Mouse (Mus musculus): ENCODE measurements around the gene Dctn5. TPM values are rescaled to one million over a fixed set of nuclear protein-coding genes. Genes with fewer than 3 reads are reported as not detected.

Gene Dctn5
- polyA plus RNA-seq, 1 experiment = not detected

DNA sequence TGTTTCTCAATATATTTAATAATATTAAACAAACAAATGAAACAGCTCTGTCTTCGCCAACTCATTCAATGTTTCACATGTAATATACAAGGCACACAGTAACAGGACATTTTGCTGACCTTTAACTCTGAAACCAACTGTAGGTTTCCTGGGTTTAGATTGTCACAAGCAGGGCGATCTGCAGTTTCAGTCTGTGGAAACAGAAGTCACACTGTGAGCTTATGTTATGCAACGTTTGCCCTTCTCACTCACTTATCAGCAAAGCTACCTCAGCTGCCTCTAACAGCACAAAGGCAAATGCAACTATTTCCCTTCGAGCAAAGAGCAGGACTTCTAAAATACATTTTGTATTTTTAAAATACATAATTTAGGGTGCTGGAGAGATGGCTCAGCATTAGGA lies 9.3 kb upstream of the Dctn5 start:
- no peak for TF ChIP-seq POLR2A (IDR thresholded peaks at IDR 0.05; ENCODE audit: insufficient read depth, low read depth, low read length)
- no peak for TF ChIP-seq CTCF (IDR thresholded peaks at IDR 0.05; ENCODE audit: insufficient read depth, low read depth, low read length)
- Histone ChIP-seq H3K4me1 (ENCODE audit: control insufficient read depth, insufficient read depth, low read length) (no peaks in the 10 kb centered on the region), H3K4me3 (ENCODE audit: insufficient read depth, low read depth, low read length) (no peak overlapping the region), H3K27ac (ENCODE audit: insufficient read depth, low read depth, low read length) (no peak overlapping the region)
- WGBS = 88% methylated on average over 4 of the region's 4 CpGs

DNA sequence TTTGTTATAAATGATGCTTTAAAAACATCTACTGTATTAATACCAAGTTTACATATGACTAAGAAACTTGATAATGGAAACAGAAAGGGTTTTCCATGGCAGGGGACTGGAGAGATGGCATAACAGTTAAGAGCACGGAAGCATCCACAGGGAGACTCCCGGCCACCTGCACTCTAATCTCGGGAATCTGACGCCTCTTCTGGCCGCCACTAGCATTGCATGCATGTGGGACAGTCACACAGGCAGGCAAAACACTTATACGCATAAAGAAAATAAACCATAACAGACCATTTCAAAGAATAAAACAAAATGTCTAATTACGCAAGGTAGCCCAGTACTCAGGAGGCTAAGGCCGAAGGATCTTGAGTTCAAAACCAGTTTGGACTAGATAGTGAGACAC lies 7.2 kb upstream of the Dctn5 start:
- Histone ChIP-seq H3K4me3 (ENCODE audit: insufficient read depth, low read depth, low read length) (no peak overlapping the region), H3K4me1 (ENCODE audit: control insufficient read depth, insufficient read depth, low read length) (no peaks in the 10 kb centered on the region), H3K27ac (ENCODE audit: insufficient read depth, low read depth, low read length) (no peak overlapping the region)
- WGBS = 76% methylated on average over 8 of the region's 8 CpGs
- TF ChIP-seq POLR2A (IDR thresholded peaks at IDR 0.05; ENCODE audit: insufficient read depth, low read depth, low read length) (no peak), CTCF (IDR thresholded peaks at IDR 0.05; ENCODE audit: insufficient read depth, low read depth, low read length) (no peak)

DNA sequence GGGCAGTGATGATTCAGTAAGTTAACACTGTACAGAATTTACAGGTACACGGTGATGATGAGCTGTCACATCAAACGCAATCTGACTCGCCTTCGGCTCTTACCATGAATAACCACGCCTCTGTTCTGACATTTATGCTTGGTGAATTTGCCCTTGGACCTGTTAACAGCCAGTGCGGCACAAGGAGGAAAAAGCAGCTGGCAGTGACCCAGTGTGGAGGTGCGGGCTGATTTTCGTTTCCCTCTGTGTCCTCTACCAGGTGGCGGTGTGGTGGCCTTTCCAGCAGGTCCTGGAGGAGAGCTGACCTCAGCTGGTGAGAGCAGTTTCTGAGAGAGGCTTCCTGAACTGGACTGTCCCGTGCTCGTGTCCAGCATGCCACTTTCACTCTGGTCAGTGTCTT lies 5.9 kb upstream of the Dctn5 start:
- no peak overlapping the region for H3K27ac ChIP-seq (ENCODE audit: insufficient read depth, low read depth, low read length)
- H3K4me1 ChIP-seq (ENCODE audit: control insufficient read depth, insufficient read depth, low read length) = no peaks in the 10 kb centered on the region
- no peak overlapping the region for H3K4me3 ChIP-seq (ENCODE audit: insufficient read depth, low read depth, low read length)
- no peak for TF ChIP-seq CTCF (IDR thresholded peaks at IDR 0.05; ENCODE audit: insufficient read depth, low read depth, low read length)
- no peak for TF ChIP-seq POLR2A (IDR thresholded peaks at IDR 0.05; ENCODE audit: insufficient read depth, low read depth, low read length)
- 95% methylated on average over 11 of the region's 11 CpGs for WGBS

DNA sequence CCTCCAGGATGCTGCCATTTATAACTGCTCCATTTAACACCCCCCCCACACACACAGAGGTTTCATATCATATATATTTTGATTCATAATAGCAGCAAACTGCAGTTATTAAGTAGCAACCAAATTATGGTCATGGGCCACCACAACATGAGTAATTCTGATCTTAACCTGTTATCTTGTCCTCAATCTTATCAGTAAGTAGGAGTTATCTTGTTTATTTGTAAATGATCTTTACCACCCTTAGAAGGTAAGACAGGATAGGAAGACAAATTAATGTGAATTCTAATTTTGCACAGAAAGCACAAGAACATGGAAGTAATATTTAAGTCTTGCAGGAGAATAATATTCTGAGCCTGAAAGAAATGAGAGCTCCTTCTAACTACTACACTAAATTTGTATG lies 1.0 kb upstream of the Dctn5 start:
- Histone ChIP-seq H3K4me1 (ENCODE audit: control insufficient read depth, insufficient read depth, low read length) (no peaks in the 10 kb centered on the region), H3K4me3 (ENCODE audit: insufficient read depth, low read depth, low read length) (no peak overlapping the region), H3K27ac (ENCODE audit: insufficient read depth, low read depth, low read length) (no peak overlapping the region)
- TF ChIP-seq POLR2A (IDR thresholded peaks at IDR 0.05; ENCODE audit: insufficient read depth, low read depth, low read length) (no peak), CTCF (IDR thresholded peaks at IDR 0.05; ENCODE audit: insufficient read depth, low read depth, low read length) (no peak)

DNA sequence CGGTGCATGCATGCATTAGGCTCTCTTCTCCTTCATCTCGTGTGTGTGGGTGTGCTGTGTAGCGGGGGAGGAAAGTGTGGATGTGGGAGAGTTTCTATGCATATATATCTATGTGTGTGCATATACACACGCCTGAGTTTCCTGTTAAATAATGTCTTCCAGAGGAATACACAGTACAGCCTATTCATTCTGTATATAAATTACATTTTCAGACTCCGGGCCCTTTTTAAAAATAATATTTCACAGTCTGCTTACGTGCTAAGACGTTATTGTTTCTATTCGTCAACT lies 441 bp downstream of the Dctn5 start:
- WGBS = 13% methylated on average over 8 of the region's 8 CpGs
- peak overlapping the region; percentile 0; the same call in 1 of the 2 replicates for H3K27ac ChIP-seq (ENCODE audit: insufficient read depth, low read depth, low read length)
- H3K4me3 ChIP-seq (ENCODE audit: insufficient read depth, low read depth, low read length) = peak overlapping the region; percentile 62
- no peaks in the 10 kb centered on the region for H3K4me1 ChIP-seq (ENCODE audit: control insufficient read depth, insufficient read depth, low read length)
- TF ChIP-seq CTCF (IDR thresholded peaks at IDR 0.05; ENCODE audit: insufficient read depth, low read depth, low read length) (no peak), POLR2A (IDR thresholded peaks at IDR 0.05; ENCODE audit: insufficient read depth, low read depth, low read length) (no peak)

DNA sequence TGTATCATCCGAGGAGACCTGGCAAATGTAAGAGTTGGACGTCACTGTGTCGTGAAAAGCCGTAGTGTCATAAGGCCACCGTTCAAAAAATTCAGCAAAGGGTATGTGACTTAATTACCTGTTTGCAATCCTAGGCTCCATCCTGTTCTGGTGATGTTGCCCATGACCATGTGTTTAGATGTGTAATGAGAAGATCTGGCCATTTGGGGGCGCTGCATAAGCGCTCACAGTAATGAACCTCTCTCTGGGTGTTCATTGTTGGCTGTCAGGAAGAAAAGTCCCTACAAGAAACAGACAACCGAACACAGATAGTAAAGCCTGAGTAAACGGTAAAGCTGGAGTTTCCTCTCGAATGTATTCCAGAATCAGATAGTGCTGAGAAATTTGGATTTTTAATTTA lies 2.2 kb downstream of the Dctn5 start:
- no peak overlapping the region for H3K4me3 ChIP-seq (ENCODE audit: insufficient read depth, low read depth, low read length)
- WGBS = 70% methylated on average over 10 of the region's 10 CpGs
- H3K4me1 ChIP-seq (ENCODE audit: control insufficient read depth, insufficient read depth, low read length) = no peaks in the 10 kb centered on the region
- TF ChIP-seq POLR2A (IDR thresholded peaks at IDR 0.05; ENCODE audit: insufficient read depth, low read depth, low read length) (no peak), CTCF (IDR thresholded peaks at IDR 0.05; ENCODE audit: insufficient read depth, low read depth, low read length) (no peak)
- H3K27ac ChIP-seq (ENCODE audit: insufficient read depth, low read depth, low read length) = no peak overlapping the region

DNA sequence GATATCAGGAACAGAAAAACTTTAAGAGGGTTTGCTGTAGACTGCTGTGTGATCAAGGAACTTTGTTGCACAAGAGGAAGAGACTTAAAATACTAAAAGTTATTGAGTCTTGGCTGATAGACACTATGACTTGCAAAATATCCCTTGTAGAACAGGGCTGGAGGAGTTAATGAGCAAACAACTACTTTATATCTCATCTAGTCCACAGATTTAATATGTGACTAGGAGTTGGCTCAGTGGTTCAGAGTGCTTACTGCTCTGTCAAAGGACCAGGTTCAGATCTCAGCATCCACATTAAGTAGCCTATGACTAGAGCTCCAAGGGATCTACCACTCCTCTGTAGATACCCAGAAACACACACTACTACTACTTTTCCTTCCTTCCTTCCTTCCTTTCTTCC lies 4.2 kb downstream of the Dctn5 start:
- no peak overlapping the region for H3K4me3 ChIP-seq (ENCODE audit: insufficient read depth, low read depth, low read length)
- H3K4me1 ChIP-seq (ENCODE audit: control insufficient read depth, insufficient read depth, low read length) = no peaks in the 10 kb centered on the region
- H3K27ac ChIP-seq (ENCODE audit: insufficient read depth, low read depth, low read length) = no peak overlapping the region
- TF ChIP-seq CTCF (IDR thresholded peaks at IDR 0.05; ENCODE audit: insufficient read depth, low read depth, low read length) (no peak), POLR2A (IDR thresholded peaks at IDR 0.05; ENCODE audit: insufficient read depth, low read depth, low read length) (no peak)

DNA sequence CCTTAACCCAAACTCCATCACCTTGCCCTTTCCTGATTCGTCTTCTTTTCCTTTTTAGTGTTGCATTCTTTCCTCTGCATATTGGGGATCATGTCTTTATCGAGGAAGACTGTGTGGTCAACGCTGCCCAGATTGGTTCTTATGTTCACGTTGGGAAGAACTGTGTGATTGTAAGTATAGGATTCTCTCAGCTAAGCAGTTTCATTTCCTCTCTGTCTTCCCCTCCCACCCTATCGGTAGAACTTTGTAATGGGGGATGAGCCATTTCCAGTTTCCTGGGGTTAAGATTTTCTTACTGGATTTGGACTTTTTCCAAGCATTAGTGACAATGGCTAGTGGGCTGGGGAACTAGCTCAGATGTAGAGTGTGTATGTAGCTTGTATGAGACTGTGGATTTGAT lies 5.3 kb downstream of the Dctn5 start:
- WGBS = 93% methylated on average over 5 of the region's 5 CpGs
- Histone ChIP-seq H3K27ac (ENCODE audit: insufficient read depth, low read depth, low read length) (no peak overlapping the region), H3K4me1 (ENCODE audit: control insufficient read depth, insufficient read depth, low read length) (no peaks in the 10 kb centered on the region), H3K4me3 (ENCODE audit: insufficient read depth, low read depth, low read length) (no peak overlapping the region)
- no peak for TF ChIP-seq CTCF (IDR thresholded peaks at IDR 0.05; ENCODE audit: insufficient read depth, low read depth, low read length)

DNA sequence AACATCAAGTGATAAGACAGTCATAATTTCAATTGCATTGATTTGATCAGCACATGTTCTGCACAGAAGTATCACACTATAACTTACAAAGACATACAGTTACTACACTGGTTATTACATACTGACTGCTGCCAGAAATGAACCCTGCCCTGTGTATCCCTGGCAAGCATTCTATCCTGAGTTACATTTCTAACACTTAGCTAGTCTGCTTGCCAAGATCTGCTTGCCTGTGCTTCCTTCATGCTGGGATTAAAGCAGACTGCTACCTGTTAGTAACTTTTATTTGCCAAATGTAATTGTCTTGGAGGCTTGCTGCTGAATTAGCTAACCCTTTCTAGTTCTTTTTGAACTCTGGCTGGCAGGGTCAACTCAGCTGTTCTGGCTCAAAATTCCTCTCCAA lies 8.2 kb downstream of the Dctn5 start:
- no peaks in the 10 kb centered on the region for H3K4me1 ChIP-seq (ENCODE audit: control insufficient read depth, insufficient read depth, low read length)
- no peak overlapping the region for H3K27ac ChIP-seq (ENCODE audit: insufficient read depth, low read depth, low read length)
- no peak for TF ChIP-seq CTCF (IDR thresholded peaks at IDR 0.05; ENCODE audit: insufficient read depth, low read depth, low read length)
- no peak for TF ChIP-seq POLR2A (IDR thresholded peaks at IDR 0.05; ENCODE audit: insufficient read depth, low read depth, low read length)
- no peak overlapping the region for H3K4me3 ChIP-seq (ENCODE audit: insufficient read depth, low read depth, low read length)

DNA sequence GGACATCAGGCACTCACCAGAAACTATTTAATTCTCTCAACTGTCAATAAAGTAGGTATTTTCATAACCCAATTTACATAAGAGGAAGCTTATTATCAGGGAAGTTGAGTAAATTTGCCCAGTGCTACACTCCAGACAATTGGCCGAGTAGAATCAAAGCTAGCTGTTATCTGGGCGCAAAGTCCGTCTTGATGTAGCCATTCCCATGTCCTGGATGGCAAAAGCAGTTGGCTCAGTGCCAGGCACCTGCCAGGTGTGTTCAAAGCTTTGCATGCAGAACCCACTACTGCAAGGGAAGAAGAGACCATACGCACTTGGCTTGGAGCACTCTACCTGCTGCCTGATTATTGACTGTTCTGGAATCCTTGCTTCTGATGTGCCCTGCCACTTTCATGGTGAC lies 19.6 kb downstream of the Dctn5 start:
- no peak for TF ChIP-seq CTCF (IDR thresholded peaks at IDR 0.05; ENCODE audit: insufficient read depth, low read depth, low read length)
- no peak for TF ChIP-seq POLR2A (IDR thresholded peaks at IDR 0.05; ENCODE audit: insufficient read depth, low read depth, low read length)
- H3K4me1 ChIP-seq (ENCODE audit: control insufficient read depth, insufficient read depth, low read length) = no peaks in the 10 kb centered on the region
- WGBS = 89% methylated on average over 4 of the region's 4 CpGs
- H3K27ac ChIP-seq (ENCODE audit: insufficient read depth, low read depth, low read length) = no peak overlapping the region
- no peak overlapping the region for H3K4me3 ChIP-seq (ENCODE audit: insufficient read depth, low read depth, low read length)
